Comparison of ENCODE assay signal across 20 mouse cellular contexts in the genomic region with DNA sequence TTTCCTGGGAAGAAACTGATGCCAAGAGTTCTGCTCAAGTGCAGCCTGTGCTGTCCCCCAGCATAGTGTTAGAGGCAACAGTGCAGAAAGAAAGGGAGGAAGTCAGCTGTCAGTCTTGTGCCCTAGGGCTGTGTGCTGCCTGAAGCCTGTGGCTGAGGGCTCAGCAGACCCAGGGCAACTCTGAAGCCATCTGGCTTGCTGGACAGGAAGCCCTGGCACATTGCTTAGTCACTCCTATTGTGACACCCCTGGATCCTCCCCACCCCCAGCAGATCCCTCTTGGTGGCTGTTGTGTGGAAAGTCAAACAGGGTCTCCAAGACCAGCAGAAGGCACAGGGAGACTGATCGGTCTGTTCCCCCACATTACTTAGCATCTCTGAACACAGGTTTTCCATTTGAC. TPM values are rescaled to one million over a fixed set of nuclear protein-coding genes. Genes with fewer than 3 reads are reported as not detected.
DNase-seq lines count a peak whose midpoint lies in the region; ATAC-seq and TF ChIP-seq lines count a peak whose summit lies in the region.
"Had no signal": no experiment of that assay in that cellular context is flagged by ENCODE, and none has a peak within 500 bp of the region (broad histone marks: within the 10 kb centered on the region; RNA-seq: fewer than 3 reads in every experiment).

No protein-coding gene starts in this region.

- TF ChIP-seq EP300 in stomach, postnatal 0 days (optimal IDR thresholded peaks at IDR 0.05), result no peak

- no peaks in the 10 kb centered on the region for H3K4me1 ChIP-seq in intestine, embryonic 15.5 days (replicated peaks)
- no peaks in the 10 kb centered on the region for H3K4me1 ChIP-seq in intestine, postnatal 0 days (replicated peaks; ENCODE audit: control insufficient read depth, insufficient read depth, low read length)
- H3K4me1 ChIP-seq in stomach, postnatal 0 days (replicated peaks; ENCODE audit: control insufficient read depth, insufficient read depth), result no peaks in the 10 kb centered on the region
- peaks cover 10% of the 10 kb centered on the region for H3K4me1 ChIP-seq in midbrain, embryonic 10.5 days
- H3K4me1 ChIP-seq: neural tube, embryonic 12.5 days had no signal

- DNase-seq in urinary bladder, postnatal 36 days (ENCODE audit: low spot score in 2 of 2), result peak; percentile 47 to 60
- DNase-seq in urinary bladder, postnatal 25 days (ENCODE audit: low spot score), result no peak
- peak; percentile 52 for DNase-seq in lung, postnatal 36 days
- peak; percentile 33 for DNase-seq in stomach, postnatal 0 days (ENCODE audit: low spot score)
- no peak for DNase-seq in kidney, adult 8-10 months
- no peak for DNase-seq in midbrain, embryonic 10.5 days (ENCODE audit: low spot score)
- DNase-seq: cerebellum, adult 8-10 months; heart, adult 11 months; heart, postnatal 10 days; kidney, postnatal 14 days; right cerebral cortex, adult 18-20 months; thymus, postnatal 36 days had no signal

- peaks cover 13% of the 10 kb centered on the region; the same call in 1 of the 2 replicates for H3K36me3 ChIP-seq in intestine, embryonic 15.5 days
- peaks cover 40% of the 10 kb centered on the region for H3K36me3 ChIP-seq in intestine, postnatal 0 days (ENCODE audit: control insufficient read depth, insufficient read depth)
- 0 out of 2 replicates have a peak, but pooled peaks cover 3% of the 10 kb centered on the region for H3K36me3 ChIP-seq in stomach, postnatal 0 days (ENCODE audit: control insufficient read depth, insufficient read depth, low read length)
- H3K36me3 ChIP-seq in midbrain, embryonic 10.5 days, result peaks cover 78% of the 10 kb centered on the region

- no peak overlapping the region for H3K9ac ChIP-seq in intestine, embryonic 15.5 days
- H3K9ac ChIP-seq in intestine, postnatal 0 days (ENCODE audit: low read depth, low read length), result no peak overlapping the region
- no peak overlapping the region for H3K9ac ChIP-seq in stomach, postnatal 0 days (ENCODE audit: low read length)
- H3K9ac ChIP-seq: midbrain, embryonic 15.5 days; neural tube, embryonic 12.5 days had no signal

- WGBS in intestine, embryonic 15.5 days, result 88% methylated on average over 1 of the region's 1 CpGs
- WGBS in intestine, postnatal 0 days, result 90% methylated on average over 1 of the region's 1 CpGs
- 79% methylated on average over 1 of the region's 1 CpGs for WGBS in stomach, postnatal 0 days
- WGBS in midbrain, embryonic 10.5 days, result 95% methylated on average over 1 of the region's 1 CpGs

- no peaks in the 10 kb centered on the region for H3K27me3 ChIP-seq in intestine, embryonic 15.5 days (replicated peaks)
- H3K27me3 ChIP-seq in intestine, postnatal 0 days (replicated peaks; ENCODE audit: control insufficient read depth, insufficient read depth, low read length), result no peaks in the 10 kb centered on the region
- no peaks in the 10 kb centered on the region for H3K27me3 ChIP-seq in stomach, postnatal 0 days (ENCODE audit: control insufficient read depth, insufficient read depth, low read length)
- no peaks in the 10 kb centered on the region for H3K27me3 ChIP-seq in midbrain, embryonic 10.5 days (ENCODE audit: low read depth, poor library complexity, severe bottlenecking)
- H3K27me3 ChIP-seq: midbrain, embryonic 15.5 days; neural tube, embryonic 12.5 days had no signal

- ATAC-seq in intestine, embryonic 15.5 days, result no peak
- ATAC-seq in intestine, postnatal 0 days, result no peak
- ATAC-seq in stomach, postnatal 0 days (ENCODE audit: low FRiP score, low TSS enrichment), result peak; percentile 30; the same call in 1 of the 2 replicates
- ATAC-seq: CD4-positive, CD25-positive, alpha-beta regulatory T cell, adult 4 months; midbrain, embryonic 15.5 days had no signal

- no peaks in the 10 kb centered on the region for H3K9me3 ChIP-seq in intestine, embryonic 15.5 days
- H3K9me3 ChIP-seq in intestine, postnatal 0 days (ENCODE audit: control insufficient read depth), result no peaks in the 10 kb centered on the region
- no peaks in the 10 kb centered on the region for H3K9me3 ChIP-seq in stomach, postnatal 0 days (ENCODE audit: control insufficient read depth, low read length)
- H3K9me3 ChIP-seq in midbrain, embryonic 10.5 days (replicated peaks), result no peaks in the 10 kb centered on the region
- H3K9me3 ChIP-seq: forebrain, embryonic 10.5 days; midbrain, embryonic 15.5 days; neural tube, embryonic 12.5 days had no signal

- H3K27ac ChIP-seq in intestine, embryonic 15.5 days, result peak overlapping the region; percentile 40
- no peak overlapping the region for H3K27ac ChIP-seq in intestine, postnatal 0 days (ENCODE audit: low read depth, low read length)
- peak overlapping the region; percentile 81 for H3K27ac ChIP-seq in stomach, postnatal 0 days (replicated peaks)
- no peak overlapping the region for H3K27ac ChIP-seq in midbrain, embryonic 10.5 days (replicated peaks)
- H3K27ac ChIP-seq: forebrain, embryonic 10.5 days; midbrain, embryonic 15.5 days; neural tube, embryonic 12.5 days had no signal

- H3K4me2 ChIP-seq in intestine, embryonic 15.5 days (replicated peaks), result no peak overlapping the region
- H3K4me2 ChIP-seq in intestine, postnatal 0 days (replicated peaks; ENCODE audit: low read depth), result no peak overlapping the region
- no peak overlapping the region for H3K4me2 ChIP-seq in stomach, postnatal 0 days (replicated peaks; ENCODE audit: low read depth)
- H3K4me2 ChIP-seq: midbrain, embryonic 15.5 days; neural tube, embryonic 12.5 days had no signal

- no peak overlapping the region for H3K4me3 ChIP-seq in intestine, embryonic 15.5 days (replicated peaks)
- H3K4me3 ChIP-seq in intestine, postnatal 0 days (ENCODE audit: low read depth, low read length), result no peak overlapping the region
- no peak overlapping the region for H3K4me3 ChIP-seq in stomach, postnatal 0 days (ENCODE audit: low read depth, low read length)
- no peak overlapping the region for H3K4me3 ChIP-seq in midbrain, embryonic 10.5 days
- H3K4me3 ChIP-seq: forebrain, embryonic 10.5 days; midbrain, embryonic 15.5 days; neural tube, embryonic 12.5 days had no signal

- no peak for TF ChIP-seq CTCF in intestine, postnatal 0 days (IDR thresholded peaks at IDR 0.05; ENCODE audit: low read depth)
- no peak for TF ChIP-seq CTCF in stomach, postnatal 0 days (IDR thresholded peaks at IDR 0.05; ENCODE audit: low read depth)

RNA-seq across cellular contexts. Expression of a gene that starts 29.5 kb away (rescaled TPM):
- polyA plus RNA-seq in intestine, embryonic 15.5 days (2015; fragmentation: Nextera tagmentation; extraction: Ambion mirVana), result 1,117 and 1,212 TPM in 2 replicates
- 1,715 and 1,847 TPM in 2 replicates for polyA plus RNA-seq in intestine, postnatal 0 days (2015; fragmentation: Nextera tagmentation; extraction: Ambion mirVana)
- 1,477 and 1,517 TPM in 2 replicates for polyA plus RNA-seq in stomach, postnatal 0 days (2015; fragmentation: Nextera tagmentation; extraction: Ambion mirVana)
- polyA plus RNA-seq in midbrain, embryonic 10.5 days (2016; fragmentation: Nextera tagmentation; extraction: Ambion mirVana), result 639 and 680 TPM in 2 replicates

RNA-seq across cellular contexts. Expression of a gene that starts 29.9 kb away (rescaled TPM):
- 60.9 and 63.0 TPM in 2 replicates for polyA plus RNA-seq in intestine, embryonic 15.5 days (2015; fragmentation: Nextera tagmentation; extraction: Ambion mirVana)
- polyA plus RNA-seq in intestine, postnatal 0 days (2015; fragmentation: Nextera tagmentation; extraction: Ambion mirVana), result 62.6 and 67.9 TPM in 2 replicates
- 57.4 and 63.5 TPM in 2 replicates for polyA plus RNA-seq in stomach, postnatal 0 days (2015; fragmentation: Nextera tagmentation; extraction: Ambion mirVana)
- polyA plus RNA-seq in midbrain, embryonic 10.5 days (2016; fragmentation: Nextera tagmentation; extraction: Ambion mirVana), result 83.9 and 86.7 TPM in 2 replicates

RNA-seq across cellular contexts. Expression of a gene that starts 37.0 kb away (rescaled TPM):
- 31.7 and 33.0 TPM in 2 replicates for polyA plus RNA-seq in intestine, embryonic 15.5 days (2015; fragmentation: Nextera tagmentation; extraction: Ambion mirVana)
- 17.1 and 18.1 TPM in 2 replicates for polyA plus RNA-seq in intestine, postnatal 0 days (2015; fragmentation: Nextera tagmentation; extraction: Ambion mirVana)
- 20.2 and 21.4 TPM in 2 replicates for polyA plus RNA-seq in stomach, postnatal 0 days (2015; fragmentation: Nextera tagmentation; extraction: Ambion mirVana)
- polyA plus RNA-seq in midbrain, embryonic 10.5 days (2016; fragmentation: Nextera tagmentation; extraction: Ambion mirVana), result 32.2 and 34.2 TPM in 2 replicates

RNA-seq across cellular contexts. Expression of a gene that starts 54.7 kb away (rescaled TPM):
- polyA plus RNA-seq in intestine, embryonic 15.5 days (2015; fragmentation: Nextera tagmentation; extraction: Ambion mirVana), result not detected in 2 replicates
- not detected in 2 replicates for polyA plus RNA-seq in intestine, postnatal 0 days (2015; fragmentation: Nextera tagmentation; extraction: Ambion mirVana)
- not detected in 2 replicates for polyA plus RNA-seq in stomach, postnatal 0 days (2015; fragmentation: Nextera tagmentation; extraction: Ambion mirVana)
- not detected in 2 replicates for polyA plus RNA-seq in midbrain, embryonic 10.5 days (2016; fragmentation: Nextera tagmentation; extraction: Ambion mirVana)
- polyA plus RNA-seq: CD4-positive, CD25-positive, alpha-beta regulatory T cell, adult 4 months; embryonic facial prominence, embryonic 11.5 days; forebrain, embryonic 10.5 days; limb, embryonic 14.5 days; midbrain, embryonic 15.5 days; neural tube, embryonic 12.5 days had no signal

Comparison
In these comparisons a context has a peak if more than half of its experiments do, and no peak if none do; other contexts are left out.
1. H3K27ac ChIP-seq: peak in intestine, embryonic 15.5 days (single experiment) and stomach, postnatal 0 days (single experiment); none in intestine, postnatal 0 days (single experiment) and midbrain, embryonic 10.5 days (single experiment).
2. DNase-seq: peak in urinary bladder, postnatal 36 days (2 of 2), lung, postnatal 36 days (single experiment) and stomach, postnatal 0 days (single experiment); none in urinary bladder, postnatal 25 days (single experiment), kidney, adult 8-10 months (0 of 2) and midbrain, embryonic 10.5 days (single experiment).